Mouse (Mus musculus): Measurements from ENCODE around the gene Fam160a1.

DNA sequence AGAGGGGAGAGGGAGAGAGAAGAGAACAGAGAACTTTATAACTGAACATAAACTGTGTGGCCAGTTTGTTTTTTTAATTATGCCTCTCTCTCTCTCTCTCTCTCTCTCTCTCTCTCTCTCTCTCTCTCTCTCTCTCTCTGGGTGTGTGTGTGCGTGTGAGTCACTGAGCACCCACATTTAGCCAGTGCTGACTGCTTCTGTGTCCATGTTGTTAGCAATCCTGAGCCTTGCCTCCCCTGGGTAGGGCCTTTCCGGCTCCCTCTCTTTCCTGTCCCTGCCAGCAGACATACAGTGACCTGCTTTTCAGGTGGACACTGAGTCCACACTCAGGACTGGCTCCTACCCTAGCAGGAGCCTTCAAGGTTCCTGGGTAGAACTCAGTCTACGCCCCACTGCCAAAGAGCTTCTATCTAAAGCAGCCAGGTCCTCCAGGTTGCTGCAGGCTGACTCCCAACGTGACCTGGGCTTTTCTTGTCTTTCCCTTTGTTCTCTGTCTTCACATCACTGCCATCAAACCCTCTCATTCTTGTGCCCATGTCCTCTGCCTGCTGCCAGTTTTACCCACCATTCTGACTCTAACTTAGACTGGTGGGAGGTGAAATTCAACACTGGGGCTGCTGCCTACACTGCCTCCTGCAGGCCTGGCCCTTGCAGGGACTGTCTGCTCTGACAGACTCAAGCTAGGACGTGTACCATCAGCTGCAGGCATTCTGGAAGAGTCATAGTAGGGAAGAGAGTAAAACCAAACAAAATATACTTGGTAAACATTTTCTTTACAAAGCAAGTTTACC lies 83.0 kb downstream of the Fam160a1 start:
- TF ChIP-seq POLR2A (IDR thresholded peaks at IDR 0.05; ENCODE audit: borderline replicate concordance, insufficient read depth, low read length) (no peak), CTCF (IDR thresholded peaks at IDR 0.05; ENCODE audit: borderline replicate concordance, insufficient read depth, low read depth, low read length) (no peak)

Measured in cerebellum, adult 2 months (tissue).